Mouse (Mus musculus) embryonic fibroblast, embryonic 13.5 days (primary cell): ENCODE data around the gene Cflar.
"Not testable (repeated sequence)": the region's sequence is repeated elsewhere in the genome, so short reads cannot be mapped to it uniquely, and the experiment has no call there.

Experiments
- CTCF ChIP-seq: IDR thresholded peaks from 2 replicates; pipeline ENCODE4 v1.5.1; 2011; ENCODE audit warnings: mild to moderate bottlenecking, control low read depth, low read length, moderate library complexity, borderline replicate concordance; ENCODE audit not compliant: insufficient read depth
- POLR2A ChIP-seq: IDR thresholded peaks from 2 replicates; pipeline ENCODE4 v1.6.1; 2011; ENCODE audit warnings: low read depth, mild to moderate bottlenecking, control low read depth, low read length, moderate library complexity

DNA sequence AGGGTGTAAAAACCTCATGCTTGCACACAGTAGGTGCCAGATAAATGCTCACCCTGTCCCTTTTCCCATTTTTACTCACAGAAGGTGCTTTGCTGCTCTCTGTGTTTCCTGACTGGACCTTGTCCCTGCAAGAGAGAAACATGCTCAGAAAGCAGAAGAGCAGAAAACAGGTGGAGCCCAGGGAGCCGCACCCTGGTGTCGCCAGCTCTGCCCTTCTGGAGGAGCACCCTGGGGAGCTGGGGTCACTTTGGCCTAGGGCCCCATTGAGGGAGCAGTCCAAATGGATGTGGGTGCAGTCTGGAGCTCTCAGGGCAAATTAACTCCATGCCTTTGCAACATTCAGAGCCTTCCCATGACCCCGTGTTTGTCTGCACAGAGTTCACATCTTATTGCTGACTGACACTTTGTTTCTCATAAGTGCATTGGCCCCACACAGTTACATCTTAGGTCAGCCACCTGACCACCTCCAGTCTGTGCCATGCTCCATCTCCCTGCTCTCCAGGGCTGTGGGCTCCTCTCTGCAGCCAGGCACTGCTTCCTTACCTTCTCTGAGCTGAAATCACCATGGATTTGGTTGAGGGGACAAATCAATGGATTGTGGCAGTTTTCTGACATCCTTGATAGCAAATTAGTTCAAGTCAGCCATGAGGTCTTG lies 20.3 kb upstream of the Cflar start:
- not testable (repeated sequence) for TF ChIP-seq POLR2A, CTCF
